Mouse (Mus musculus): ENCODE measurements around the gene Pgp. TPM values are rescaled to one million over a fixed set of nuclear protein-coding genes. Genes with fewer than 3 reads are reported as not detected.
"Not testable (repeated sequence)": the region's sequence is repeated elsewhere in the genome, so short reads cannot be mapped to it uniquely, and the experiment has no call there.

The Pgp gene
- total RNA-seq, 2 experiments from 2014 or later, result 50.8 to 55.0 TPM

GRCm38 (mm10) chr17:24455523-24456206 is 14.5 kb upstream of the Pgp start:
- not testable (repeated sequence) for DNase-seq

GRCm38 (mm10) chr17:24461580-24461979 is 8.6 kb upstream of the Pgp start:
- DNase-seq, result no peak

DNA sequence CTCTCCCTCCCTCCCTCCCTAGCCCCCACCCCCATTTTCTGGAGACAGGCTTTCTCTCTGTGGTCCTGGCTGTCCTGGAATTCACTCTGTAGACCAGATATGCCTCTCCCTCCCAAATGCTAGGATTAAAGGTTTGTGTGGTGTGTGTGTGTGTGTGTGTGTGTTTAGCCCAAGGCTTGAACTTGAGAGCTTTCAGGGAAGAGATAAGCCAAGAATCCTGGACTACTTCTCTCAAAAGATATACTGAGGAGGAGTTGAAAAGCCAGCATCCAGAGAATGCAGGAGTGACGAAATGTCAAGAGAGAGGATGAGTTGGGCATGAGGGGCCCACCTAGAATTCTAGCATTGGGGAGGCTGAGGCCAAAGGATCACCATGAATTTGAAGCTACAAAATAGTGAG is 7.3 kb upstream of the Pgp start:
- no peak for DNase-seq

GRCm38 (mm10) chr17:24463374-24464133 is 6.6 kb upstream of the Pgp start:
- DNase-seq, result no peak

DNA sequence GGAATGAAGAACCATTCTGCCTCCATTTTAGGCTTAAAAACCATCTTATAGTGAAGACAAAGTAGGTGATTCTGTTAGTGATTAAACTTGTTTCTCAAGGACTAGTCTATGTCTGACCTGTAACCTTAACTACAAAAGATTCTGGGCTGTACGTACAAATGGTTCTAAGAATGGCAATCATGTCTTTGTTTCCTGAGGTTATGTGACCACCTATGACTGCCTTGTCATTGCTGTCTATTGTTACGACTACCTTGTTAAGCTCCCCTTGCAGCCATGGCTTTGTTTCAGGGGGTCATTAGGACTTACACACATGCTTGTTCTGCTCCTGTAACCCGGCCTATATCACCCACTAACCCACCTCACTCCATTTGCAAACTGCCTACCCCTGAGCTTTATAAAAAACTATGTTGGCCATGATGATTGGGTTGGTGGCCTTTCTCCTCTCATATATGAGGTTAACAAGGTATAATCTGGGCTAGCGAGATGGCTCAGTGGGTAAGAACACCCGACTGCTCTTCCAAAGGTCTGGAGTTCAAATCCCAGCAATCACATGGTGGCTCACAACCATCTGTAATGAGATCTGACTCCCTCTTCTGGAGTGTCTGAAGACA is 1.5 kb upstream of the Pgp start:
- no peak for DNase-seq

DNA sequence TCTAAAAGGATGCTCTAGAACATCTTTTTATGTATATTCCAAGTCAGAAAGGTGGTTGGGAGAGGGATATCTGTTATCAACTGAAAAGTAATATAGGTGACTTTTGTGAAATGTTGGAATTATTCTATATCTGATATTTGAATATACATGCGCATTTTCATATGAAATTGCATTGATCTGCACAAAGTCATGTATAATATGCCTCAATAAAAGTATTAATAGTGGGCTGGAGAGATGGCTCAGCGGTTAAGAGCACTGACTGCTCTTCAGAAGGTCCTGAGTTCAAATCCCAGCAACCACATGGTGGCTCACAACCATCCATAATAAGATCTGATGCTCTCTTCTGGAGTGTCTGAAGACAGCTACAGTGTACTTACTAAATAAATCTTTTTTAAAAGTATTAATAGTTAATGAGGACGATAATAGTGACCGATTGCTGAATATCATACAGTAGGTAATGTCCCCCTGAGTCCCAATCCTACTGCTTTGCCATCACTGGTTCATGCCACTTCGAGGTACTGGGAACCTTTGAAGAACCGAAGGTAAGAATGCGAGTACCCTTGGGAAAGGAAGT is 769 bp upstream of the Pgp start:
- DNase-seq, result no peak

GRCm38 (mm10) chr17:24470701-24471527 is 722 bp downstream of the Pgp start:
- peak; percentile 39 for DNase-seq

DNA sequence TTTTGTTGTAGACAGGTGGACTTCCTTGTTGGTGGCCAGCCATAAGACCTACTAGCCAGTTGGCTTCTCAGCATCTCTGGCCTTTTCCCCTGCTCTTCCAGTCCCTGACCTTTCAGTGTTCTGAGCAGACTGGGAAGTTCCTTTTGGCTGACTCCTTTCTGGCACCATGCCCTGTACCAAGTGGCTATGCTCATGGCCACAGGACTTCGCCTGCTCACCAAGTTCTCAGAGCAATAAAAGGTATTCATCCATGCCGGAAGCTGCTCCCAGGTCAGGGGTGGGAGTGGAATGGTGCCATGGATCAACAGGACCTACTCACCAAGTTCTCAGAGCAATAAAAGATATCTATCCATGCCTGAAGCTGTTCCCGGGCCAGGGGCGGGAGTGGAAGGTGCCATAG is 2.3 kb downstream of the Pgp start:
- DNase-seq, result peak; percentile 73

- no peak for DNase-seq
Measured at GRCm38 (mm10) chr17:24473612-24474275, 3.6 kb downstream of the Pgp start, which contains the start of gene Bricd5. Gene Bricd5 (plus strand): TSS chr17:24473884.

- peak; percentile 38 for DNase-seq
Measured at GRCm38 (mm10) chr17:24474557-24474956, 4.4 kb downstream of the Pgp start.

- no peak for DNase-seq
Measured at GRCm38 (mm10) chr17:24475586-24475985, 5.4 kb downstream of the Pgp start.

DNA sequence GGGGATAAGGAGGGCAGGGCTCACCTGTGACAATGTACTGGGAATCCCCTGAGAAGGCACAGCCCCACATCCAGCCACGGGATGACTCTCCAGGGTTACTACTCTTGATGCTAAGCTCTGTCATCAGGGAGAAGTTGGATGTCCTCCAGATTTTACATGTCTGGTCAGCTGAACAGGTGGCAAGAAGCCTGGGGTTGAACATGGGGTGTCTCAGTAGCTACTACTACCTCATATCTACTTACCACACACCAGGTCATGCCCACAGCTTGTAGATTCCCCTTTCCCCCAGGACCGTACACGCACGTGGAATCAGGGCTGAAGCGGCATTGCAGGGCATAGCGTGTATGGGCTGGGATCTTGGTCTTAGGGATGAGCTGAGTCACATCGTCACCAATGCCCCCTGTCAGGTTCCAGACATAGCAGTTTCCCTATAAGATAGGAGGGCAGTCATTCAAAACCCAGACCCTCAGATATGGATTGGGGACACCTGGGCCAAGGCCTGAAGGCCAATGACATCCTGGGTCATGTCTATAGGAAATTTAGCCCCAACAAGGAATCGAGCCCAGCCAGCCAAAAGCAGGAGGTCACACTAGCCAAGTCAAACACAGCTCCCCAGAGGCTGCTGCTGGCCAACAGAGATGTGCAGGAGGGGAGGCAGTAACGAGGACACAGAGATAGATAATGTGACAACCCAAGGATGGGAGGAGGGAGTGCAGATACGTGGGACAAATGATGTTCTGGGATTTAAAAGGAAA is 6.0 kb downstream of the Pgp start:
- DNase-seq, result no peak

GRCm38 (mm10) chr17:24477053-24477984 is 7.1 kb downstream of the Pgp start:
- no peak for DNase-seq

- DNase-seq, result no peak
Measured at GRCm38 (mm10) chr17:24477985-24478600, 7.9 kb downstream of the Pgp start.

- peak; percentile 94 for DNase-seq
Measured at GRCm38 (mm10) chr17:24478663-24479380, 8.6 kb downstream of the Pgp start, which contains the start of gene Mlst8. Gene Mlst8 (minus strand): TSS chr17:24479078.

- DNase-seq, result no peak
Measured at GRCm38 (mm10) chr17:24479431-24479830, 9.2 kb downstream of the Pgp start.

DNA sequence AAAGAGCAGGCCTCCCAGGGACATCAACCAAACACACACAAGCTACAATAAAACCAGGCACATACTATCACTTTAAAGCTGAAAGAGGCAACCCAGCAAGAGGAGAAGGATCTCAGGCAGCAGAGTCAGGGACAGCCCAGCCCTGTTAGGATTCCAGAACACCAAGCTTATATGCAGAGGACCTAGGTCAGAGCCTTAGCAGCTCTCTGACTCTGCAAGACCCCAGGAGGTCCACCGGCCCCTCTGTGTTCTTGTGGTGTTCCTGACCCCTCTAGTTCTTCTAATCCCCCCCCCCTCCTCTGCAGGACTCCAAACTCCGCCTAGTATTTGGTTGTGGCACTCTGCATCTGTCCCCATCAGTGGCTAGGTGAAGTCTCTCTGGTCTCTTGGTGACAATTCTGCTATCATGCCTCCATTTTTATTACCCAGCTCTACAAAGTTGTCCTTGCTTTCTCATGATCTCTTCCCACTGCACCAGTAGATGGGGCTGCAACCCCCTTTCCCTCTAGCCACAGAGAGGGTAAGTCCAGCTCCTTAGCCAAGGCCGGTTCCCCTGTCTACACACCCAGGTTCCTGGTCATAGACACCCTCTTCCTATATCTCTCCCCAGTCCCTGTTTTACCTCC is 10.1 kb downstream of the Pgp start:
- DNase-seq, result no peak

Measured in gastrocnemius, postnatal 25 days (tissue).